Mouse (Mus musculus) lung, postnatal 0 days (tissue): Measurements from ENCODE around the gene Gm20388.

Source experiments
- CTCF ChIP-seq: IDR thresholded peaks from 2 replicates; pipeline ENCODE4 v1.5.1; 2016; ENCODE audit warnings: antibody characterized with exemption, mild to moderate bottlenecking
- EP300 ChIP-seq: IDR thresholded peaks from 2 replicates; pipeline ENCODE4 v1.6.1; 2016; ENCODE audit warnings: antibody characterized with exemption, mild to moderate bottlenecking, control low read depth

DNA sequence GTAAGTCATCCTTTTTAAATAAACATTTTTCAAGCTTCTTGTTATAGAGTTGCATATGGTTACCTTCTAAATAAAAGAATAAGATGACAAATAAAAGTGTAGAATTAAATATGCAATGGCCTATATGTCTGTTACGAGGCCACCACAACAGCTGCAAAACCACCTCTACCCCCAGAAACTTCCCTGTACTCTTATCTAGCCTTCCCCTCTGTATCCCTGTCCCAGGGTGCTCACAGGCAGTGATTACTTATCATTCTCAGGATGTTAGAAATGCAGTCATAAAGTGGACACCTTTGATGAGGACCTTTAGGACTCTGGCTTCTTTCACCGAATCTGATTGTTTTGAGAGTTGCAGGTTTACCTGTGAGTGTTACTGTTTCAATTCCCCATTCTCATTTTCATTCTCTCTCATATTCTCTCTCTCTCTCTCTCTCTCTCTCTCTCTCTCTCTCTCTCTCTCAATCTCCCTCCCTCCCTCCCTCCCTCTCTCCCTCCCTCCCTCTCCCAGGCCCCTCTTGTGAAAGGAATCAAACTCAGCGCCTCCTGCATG is 1932.6 kb downstream of the Gm20388 start:
- no peak for TF ChIP-seq CTCF
- TF ChIP-seq EP300 = no peak
